Mouse (Mus musculus) embryonic facial prominence, embryonic 15.5 days (tissue): ENCODE measurements around the gene Tpx2. TPM values are rescaled to one million over a fixed set of nuclear protein-coding genes. Genes with fewer than 3 reads are reported as not detected.

Experiments used
- ATAC-seq: fragments of 200-750 bp; cut with Nextera tagmentation; 2 replicates; pipeline ENCODE4 v1.8.0; 2017; ENCODE audit warnings: low read depth, moderate TSS enrichment; ENCODE audit not compliant: insufficient number of reproducible peaks, low FRiP score, low TSS enrichment
- H3K27ac ChIP-seq: fragments of 300-500 bp; sonication (generic); replicated peaks from 2 replicates; pipeline ENCODE4 v1.5.1; 2015; ENCODE audit warnings: mild to moderate bottlenecking, inconsistent platforms
- H3K27me3 ChIP-seq: fragments of 300-500 bp; sonication (generic); 2 replicates; pipeline ENCODE4 v1.6.1; 2015; ENCODE audit warnings: inconsistent platforms
- H3K36me3 ChIP-seq: fragments of 300-500 bp; sonication (generic); 2 replicates; pipeline ENCODE4 v1.6.1; 2015; ENCODE audit warnings: mild to moderate bottlenecking, inconsistent platforms
- H3K4me1 ChIP-seq: fragments of 300-500 bp; sonication (generic); 2 replicates; pipeline ENCODE4 v1.6.1; 2015; ENCODE audit warnings: inconsistent platforms
- H3K4me2 ChIP-seq: fragments of 300-500 bp; sonication (generic); replicated peaks from 2 replicates; pipeline ENCODE4 v1.6.1; 2015; ENCODE audit warnings: mild to moderate bottlenecking, inconsistent platforms
- H3K4me3 ChIP-seq: fragments of 300-500 bp; sonication (generic); replicated peaks from 2 replicates; pipeline ENCODE4 v1.5.1; 2015; ENCODE audit warnings: mild to moderate bottlenecking, inconsistent platforms
- H3K9ac ChIP-seq: fragments of 300-500 bp; sonication (generic); 2 replicates; pipeline ENCODE4 v1.6.1; 2015; ENCODE audit warnings: inconsistent platforms
- H3K9me3 ChIP-seq: fragments of 300-500 bp; sonication (generic); replicated peaks from 2 replicates; pipeline ENCODE4 v1.6.1; 2016; ENCODE audit warnings: inconsistent platforms
- WGBS: fragments of 180-500 bp; shearing (Covaris S2); methylation state at CpG from one replicate; pipeline ENCODE4 v1.1.7; 2015; 5-methylcytosine and 5-hydroxymethylcytosine counted together
- polyA plus RNA-seq: library from polyadenylated mRNA; unstranded; fragments of >200 nt; fragmentation: Nextera tagmentation; extraction: Ambion mirVana; gene quantifications from 2 replicates; pipeline ENCODE4 v1.2.1, GENCODE M21; 2015

Gene Tpx2
- polyA plus RNA-seq, 1 experiment from 2014 or later: 60.1 TPM

DNA sequence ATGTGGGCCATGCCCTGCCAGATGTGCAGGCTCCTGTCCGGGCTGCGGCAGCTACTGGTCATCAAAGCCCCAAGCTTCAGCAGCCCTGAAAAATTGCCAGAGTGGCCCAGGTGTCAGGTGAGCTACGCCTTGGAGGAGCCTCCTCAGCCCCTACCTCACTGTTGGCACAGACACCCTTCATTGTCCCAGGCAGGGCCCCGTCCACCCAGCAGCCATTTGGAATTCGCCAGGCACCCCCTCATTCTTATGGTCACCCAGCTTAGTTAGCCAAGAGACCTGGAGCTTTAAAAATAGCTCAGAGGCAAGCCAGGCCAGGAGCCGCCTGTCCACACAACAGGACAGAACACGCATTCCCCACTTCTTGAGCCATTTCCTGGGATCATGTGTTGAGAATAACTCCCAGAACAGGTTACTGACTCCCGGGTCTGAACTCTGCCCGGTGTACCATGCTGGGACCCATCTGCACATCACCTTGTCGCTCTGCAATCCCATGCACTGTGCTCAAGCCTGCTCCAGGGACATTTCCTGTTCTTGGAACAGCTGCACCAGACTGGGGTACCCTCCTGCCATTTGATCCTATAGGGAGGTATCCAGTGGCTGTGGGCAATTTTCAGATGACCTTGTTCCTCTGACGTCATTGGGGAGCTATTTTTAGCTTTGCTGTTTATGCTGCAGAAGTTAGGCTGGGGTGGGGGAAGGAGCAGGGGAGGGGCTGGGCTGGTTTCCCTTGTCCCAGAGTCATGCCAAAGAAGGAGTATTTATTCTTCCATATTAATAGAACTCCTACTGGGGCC lies 57.5 kb downstream of the Tpx2 start:
- H3K36me3 ChIP-seq: no peaks in the 10 kb centered on the region
- ATAC-seq: peak; percentile 65; the same call in 1 of the 2 replicates
- peaks cover 1% of the 10 kb centered on the region for H3K27me3 ChIP-seq
- H3K4me2 ChIP-seq: no peak overlapping the region
- no peak overlapping the region for H3K4me3 ChIP-seq
- no peak overlapping the region for H3K9ac ChIP-seq
- peaks cover 25% of the 10 kb centered on the region for H3K4me1 ChIP-seq
- no peaks in the 10 kb centered on the region for H3K9me3 ChIP-seq
- WGBS: 39% methylated on average over 11 of the region's 11 CpGs
- no peak overlapping the region for H3K27ac ChIP-seq

DNA sequence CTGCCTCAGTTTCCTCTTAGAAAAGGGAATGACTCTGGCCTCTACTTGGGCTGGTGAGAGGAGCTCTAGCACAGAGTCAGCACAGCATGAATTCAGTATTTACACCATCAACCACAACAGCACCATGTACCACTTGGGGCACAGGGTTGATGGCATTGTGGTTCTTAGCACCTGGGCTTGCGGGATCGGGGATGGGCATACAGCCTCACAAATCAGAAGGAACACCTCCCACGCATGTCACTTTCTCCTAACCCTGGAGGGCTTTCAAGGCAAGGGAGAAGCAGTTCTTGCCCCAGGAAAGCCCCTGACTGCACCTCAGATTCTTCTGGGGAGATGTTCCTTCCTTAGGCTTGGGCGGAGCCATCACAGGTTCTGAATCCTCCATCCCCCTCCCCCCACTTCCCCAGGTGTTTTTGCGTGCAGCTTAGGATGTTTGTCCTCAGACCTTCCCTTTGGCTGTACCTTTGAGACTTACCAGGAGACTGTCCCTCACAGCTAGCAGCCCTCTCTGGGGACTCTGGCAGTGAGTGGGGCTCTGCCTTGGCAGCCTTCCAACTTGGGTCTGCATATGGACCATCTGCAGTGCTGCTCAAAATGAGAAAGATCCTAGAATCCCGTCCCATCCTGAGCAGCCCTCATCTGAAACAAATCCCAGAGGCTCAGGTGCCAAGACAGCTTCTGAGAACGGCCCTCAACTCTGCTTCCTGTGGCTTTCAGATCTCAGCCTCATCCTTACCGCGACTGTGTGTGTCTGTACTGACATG lies 58.7 kb downstream of the Tpx2 start:
- no peak overlapping the region for H3K4me2 ChIP-seq
- H3K27me3 ChIP-seq: peaks cover 14% of the 10 kb centered on the region
- H3K27ac ChIP-seq: no peak overlapping the region
- H3K4me1 ChIP-seq: peaks cover 30% of the 10 kb centered on the region
- no peaks in the 10 kb centered on the region for H3K36me3 ChIP-seq
- no peak overlapping the region for H3K4me3 ChIP-seq
- ATAC-seq: no peak
- H3K9ac ChIP-seq: no peak overlapping the region
- 58% methylated on average over 9 of the region's 9 CpGs for WGBS
- no peaks in the 10 kb centered on the region for H3K9me3 ChIP-seq

DNA sequence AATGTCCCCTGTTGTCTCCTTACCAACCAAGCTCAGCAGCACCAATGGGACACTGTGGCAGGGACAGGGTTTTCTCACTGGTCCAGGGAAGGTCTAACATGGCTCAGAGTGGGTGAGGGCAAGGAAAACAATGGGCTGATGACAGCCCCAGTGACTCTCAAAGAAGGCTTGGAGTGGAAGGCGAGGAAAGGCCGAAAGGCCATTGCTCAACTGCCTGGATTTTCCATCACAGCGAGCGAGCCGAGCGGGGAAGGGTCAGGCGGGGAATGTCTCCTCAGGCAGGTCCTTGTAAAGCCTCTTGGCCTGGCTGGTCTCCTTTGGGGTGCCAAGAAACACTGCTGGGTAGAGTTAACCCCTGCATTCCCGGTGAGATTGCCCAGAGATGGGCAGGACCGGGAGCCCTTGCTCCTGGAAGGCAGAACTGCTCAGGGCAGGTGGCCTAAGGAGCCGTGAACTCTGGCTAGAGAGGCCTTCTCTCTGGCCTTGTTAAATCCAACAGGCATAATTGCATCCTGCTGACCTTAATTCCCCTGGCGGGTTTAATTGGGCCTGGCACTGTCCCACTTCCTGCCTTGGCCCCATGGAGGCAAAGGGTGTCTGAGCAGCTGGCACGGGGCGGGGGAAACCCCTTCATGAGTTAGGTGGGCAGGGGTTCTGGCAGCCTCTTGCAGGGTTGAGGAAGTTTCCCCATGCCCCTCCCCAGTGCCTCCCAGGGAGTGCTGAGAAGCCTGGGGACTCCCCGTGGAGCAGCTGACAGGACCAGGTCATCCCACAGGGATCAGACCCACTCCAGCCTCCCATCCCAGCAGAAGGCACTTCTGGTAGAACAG lies 59.6 kb downstream of the Tpx2 start:
- no peaks in the 10 kb centered on the region for H3K36me3 ChIP-seq

DNA sequence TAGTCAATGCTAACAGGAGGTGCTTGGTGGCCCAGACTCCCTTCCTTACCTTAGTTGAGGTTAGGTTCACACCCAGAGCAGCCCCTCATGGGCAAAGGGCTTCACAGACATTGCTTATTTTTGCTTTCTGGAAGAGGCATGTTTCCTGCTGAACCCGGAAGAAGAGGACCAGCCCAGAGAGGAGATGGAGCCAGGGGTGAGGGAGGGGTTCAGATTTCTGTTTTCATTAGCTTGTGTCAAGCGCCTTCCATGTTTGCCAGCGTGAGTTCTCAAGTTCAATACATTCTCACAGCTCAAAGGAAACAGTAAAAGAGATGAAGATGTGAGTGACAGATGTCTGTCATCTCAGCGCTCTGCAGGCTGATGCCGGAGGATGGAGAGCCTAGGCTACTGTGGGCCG lies 62.1 kb downstream of the Tpx2 start:
- Histone ChIP-seq H3K9ac (no peak overlapping the region), H3K4me2 (no peak overlapping the region), H3K9me3 (no peaks in the 10 kb centered on the region), H3K27ac (no peak overlapping the region), H3K4me1 (peaks cover 36% of the 10 kb centered on the region), H3K27me3 (peaks cover 40% of the 10 kb centered on the region), H3K4me3 (no peak overlapping the region), H3K36me3 (no peaks in the 10 kb centered on the region)
- 73% methylated on average over 6 of the region's 6 CpGs for WGBS
- ATAC-seq: no peak

More for the DNA sequence above, 59.6 kb downstream of the Tpx2 start:
- Histone ChIP-seq H3K4me2 (no peak overlapping the region), H3K9me3 (no peaks in the 10 kb centered on the region), H3K4me3 (no peak overlapping the region), H3K27ac (no peak overlapping the region), H3K4me1 (peaks cover 30% of the 10 kb centered on the region), H3K27me3 (peaks cover 22% of the 10 kb centered on the region), H3K9ac (no peak overlapping the region)
- WGBS: 45% methylated on average over 14 of the region's 14 CpGs
- no peak for ATAC-seq

DNA sequence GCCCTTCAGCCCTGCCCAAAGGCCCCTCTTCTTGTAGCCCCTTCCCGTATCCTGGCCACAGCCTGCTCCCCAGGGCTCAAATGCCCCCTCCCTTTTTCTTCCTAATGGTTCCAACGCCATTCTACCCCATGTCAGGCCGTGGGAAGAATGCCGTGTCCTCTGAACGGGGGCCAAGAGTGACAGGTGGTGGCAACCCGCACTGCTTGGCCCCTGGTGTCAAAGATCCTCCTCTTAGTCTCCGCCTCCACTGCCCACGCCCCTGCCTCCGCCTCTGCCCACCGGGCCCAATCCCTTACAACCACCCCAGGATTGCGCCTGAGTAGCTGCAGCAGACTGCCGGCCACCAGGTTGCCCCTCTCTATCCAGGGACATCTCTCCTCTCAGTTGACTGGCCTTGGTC lies 63.3 kb downstream of the Tpx2 start, which contains the start of gene Mylk2:
Gene Mylk2 (plus strand): TSS at position 322 of the 400 bp plus-strand sequence.
- Histone ChIP-seq H3K27ac (no peak within 1 kb of the TSS), H3K4me2 (no peak within 1 kb of the TSS), H3K9me3 (no peaks in the 10 kb centered on the region), H3K4me3 (no peak within 1 kb of the TSS), H3K36me3 (no peaks in the 10 kb centered on the region), H3K9ac (no peak within 1 kb of the TSS), H3K4me1 (peaks cover 29% of the 10 kb centered on the region), H3K27me3 (peaks cover 46% of the 10 kb centered on the region)
- 27% methylated on average over 12 of the region's 12 CpGs for WGBS
- ATAC-seq: no peak

DNA sequence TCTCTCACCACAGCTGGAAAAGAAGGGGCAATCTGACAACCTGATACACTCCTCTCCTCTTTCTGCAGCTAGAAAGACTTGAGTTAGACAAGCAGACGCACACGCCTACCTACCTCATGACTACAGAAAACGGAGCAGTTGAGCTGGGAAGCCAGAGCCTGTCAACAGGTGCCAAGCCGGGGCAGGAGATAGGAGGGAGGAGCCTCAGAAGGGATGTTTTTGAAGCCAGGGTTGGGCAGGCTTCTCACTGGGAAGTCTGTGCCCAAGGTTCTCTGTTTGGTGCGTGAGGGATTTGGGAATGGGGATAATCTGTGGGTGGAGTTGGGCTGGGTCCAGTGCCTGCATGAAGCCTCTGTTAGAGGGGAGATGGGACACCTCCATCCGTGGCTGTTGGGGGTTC lies 63.7 kb downstream of the Tpx2 start:
- Histone ChIP-seq H3K27me3 (peaks cover 46% of the 10 kb centered on the region), H3K4me1 (peaks cover 26% of the 10 kb centered on the region), H3K36me3 (no peaks in the 10 kb centered on the region), H3K4me2 (no peak overlapping the region), H3K9ac (no peak overlapping the region), H3K27ac (no peak overlapping the region), H3K4me3 (no peak overlapping the region), H3K9me3 (no peaks in the 10 kb centered on the region)
- no peak for ATAC-seq
- WGBS: 36% methylated on average over 6 of the region's 6 CpGs

DNA sequence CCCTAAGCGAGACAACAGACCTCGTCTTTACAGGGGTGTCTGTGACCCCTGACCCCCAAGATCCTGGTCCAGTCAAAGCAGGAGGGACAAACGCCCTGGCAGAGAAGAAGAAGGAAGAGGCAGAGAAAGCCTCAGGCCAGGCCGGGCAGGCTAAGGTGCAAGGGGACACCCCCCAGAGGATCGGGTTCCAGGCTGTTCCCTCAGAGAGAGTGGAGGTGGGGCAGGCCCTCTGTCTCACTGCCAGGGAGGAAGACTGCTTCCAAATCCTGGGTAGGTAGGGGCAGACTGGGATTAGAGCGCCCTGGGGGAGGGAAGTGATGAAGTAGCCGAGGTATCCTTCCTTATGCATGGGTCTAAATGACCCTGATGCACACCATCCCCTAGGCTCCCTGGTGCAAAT lies 65.7 kb downstream of the Tpx2 start:
- H3K9me3 ChIP-seq: no peaks in the 10 kb centered on the region
- no peaks in the 10 kb centered on the region for H3K36me3 ChIP-seq
- peaks cover 13% of the 10 kb centered on the region for H3K4me1 ChIP-seq
- ATAC-seq: no peak
- H3K27ac ChIP-seq: no peak overlapping the region
- H3K9ac ChIP-seq: no peak overlapping the region
- H3K4me3 ChIP-seq: no peak overlapping the region
- no peak overlapping the region for H3K4me2 ChIP-seq
- WGBS: 21% methylated on average over 7 of the region's 7 CpGs
- peaks cover 55% of the 10 kb centered on the region for H3K27me3 ChIP-seq

DNA sequence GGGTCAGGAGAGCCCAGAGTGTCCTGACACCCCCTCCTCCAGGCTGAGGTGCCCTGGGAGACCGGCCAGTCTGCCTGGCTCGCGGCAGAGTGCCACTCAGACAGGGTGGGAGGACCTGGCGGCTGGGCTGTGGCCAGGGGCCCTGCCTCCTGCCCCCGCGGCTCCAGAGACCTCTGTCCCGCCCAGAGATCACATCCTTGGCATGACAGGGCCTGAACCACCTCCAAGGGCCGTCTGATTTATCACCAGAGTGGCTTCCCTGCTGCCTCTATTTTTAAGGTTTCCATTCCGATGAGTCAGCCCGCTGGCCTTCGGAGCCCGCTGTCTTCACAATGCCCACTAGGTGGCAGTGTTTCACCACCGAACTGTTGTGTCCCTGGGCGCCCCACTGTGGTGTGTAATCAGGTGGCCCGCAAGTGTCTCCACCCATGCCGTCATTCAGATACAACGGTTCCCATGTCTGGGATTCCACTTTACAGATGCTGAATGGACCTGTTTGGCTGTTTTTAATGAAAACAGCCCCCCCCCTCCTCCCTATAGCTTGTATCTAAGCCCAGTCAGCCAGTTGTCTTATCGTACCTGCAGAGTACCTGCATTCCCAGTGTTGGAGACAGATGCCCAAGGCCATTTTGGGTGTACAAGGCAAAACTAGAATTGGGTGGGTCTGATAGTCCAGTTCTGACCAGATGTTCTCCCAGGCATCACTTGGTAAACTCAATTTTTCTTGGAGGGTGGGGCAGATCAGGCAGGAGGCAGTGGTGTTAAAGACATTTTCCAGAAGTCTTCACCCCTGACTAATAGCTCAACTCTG lies 66.8 kb downstream of the Tpx2 start:
- Histone ChIP-seq H3K27me3 (peaks cover 55% of the 10 kb centered on the region), H3K9ac (no peak overlapping the region)

DNA sequence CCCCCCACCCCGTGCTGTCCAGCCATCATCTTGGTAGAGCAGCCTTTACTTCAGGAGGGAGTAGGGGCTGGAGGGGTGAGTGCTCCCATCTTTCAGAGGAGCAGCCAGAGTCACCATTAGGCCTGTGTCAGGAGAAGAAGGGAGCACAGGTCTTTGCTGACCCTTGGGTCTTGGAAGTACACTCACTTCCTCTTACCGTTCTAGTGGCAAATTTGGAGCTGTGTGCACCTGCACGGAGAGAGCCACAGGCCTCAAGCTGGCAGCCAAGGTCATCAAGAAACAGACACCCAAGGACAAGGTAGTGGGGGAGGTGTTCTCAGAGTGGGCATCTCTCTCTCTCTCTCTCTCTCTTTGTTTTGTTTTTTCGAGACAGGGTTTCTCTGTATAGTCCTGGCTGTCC lies 67.7 kb downstream of the Tpx2 start:
- Histone ChIP-seq H3K36me3 (no peaks in the 10 kb centered on the region), H3K9ac (no peak overlapping the region), H3K4me2 (no peak overlapping the region), H3K27me3 (peaks cover 51% of the 10 kb centered on the region), H3K27ac (no peak overlapping the region), H3K4me3 (no peak overlapping the region), H3K9me3 (no peaks in the 10 kb centered on the region), H3K4me1 (peaks cover 13% of the 10 kb centered on the region)
- 64% methylated on average over 4 of the region's 4 CpGs for WGBS
- ATAC-seq: no peak

More for the DNA sequence above, 66.8 kb downstream of the Tpx2 start:
- H3K27ac ChIP-seq: no peak overlapping the region
- no peaks in the 10 kb centered on the region for H3K9me3 ChIP-seq
- H3K4me1 ChIP-seq: peaks cover 13% of the 10 kb centered on the region
- H3K36me3 ChIP-seq: no peaks in the 10 kb centered on the region
- H3K4me3 ChIP-seq: peak overlapping the region; percentile 5; the same call in 1 of the 2 replicates
- peak; percentile 60; the same call in 1 of the 2 replicates for ATAC-seq
- 4% methylated on average over 18 of the region's 18 CpGs for WGBS
- peak overlapping the region; percentile 31 for H3K4me2 ChIP-seq

DNA sequence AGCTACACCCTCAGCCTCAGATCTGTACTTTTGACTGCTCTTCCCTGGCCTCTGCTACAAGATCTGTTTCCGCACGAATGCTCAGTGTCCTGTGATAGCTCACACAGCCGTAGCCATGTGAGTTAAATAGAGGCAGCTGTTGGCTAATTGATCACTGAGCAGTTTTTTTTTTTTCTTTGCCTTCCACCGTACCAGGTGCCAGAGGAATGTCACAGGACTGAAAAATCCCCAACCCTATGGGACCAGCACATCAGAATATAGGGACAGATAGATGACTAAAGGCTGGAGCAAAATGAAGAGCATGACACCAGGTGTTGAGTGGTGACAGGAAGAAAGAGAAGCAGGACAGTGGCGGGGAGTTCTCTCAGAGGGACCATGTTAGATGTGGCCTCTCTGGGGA lies 68.3 kb downstream of the Tpx2 start:
- Histone ChIP-seq H3K9ac (no peak overlapping the region), H3K9me3 (no peaks in the 10 kb centered on the region), H3K36me3 (no peaks in the 10 kb centered on the region), H3K4me2 (no peak overlapping the region), H3K4me3 (no peak overlapping the region), H3K27ac (no peak overlapping the region), H3K27me3 (peaks cover 45% of the 10 kb centered on the region), H3K4me1 (peaks cover 11% of the 10 kb centered on the region)
- ATAC-seq: no peak
- 37% methylated on average over 5 of the region's 5 CpGs for WGBS
